9 mouse cellular contexts compared by ENCODE assay signal in genomic region chr12:26112166-26113019, GRCm38 (mm10).
DNase-seq lines count a peak whose midpoint lies in the region; ATAC-seq lines count a peak whose summit lies in the region.
"Had no signal": no experiment of that assay in that cellular context is flagged by ENCODE, and none has a peak within 500 bp of the region (broad histone marks: within the 10 kb centered on the region; RNA-seq: fewer than 3 reads in every experiment).

No protein-coding gene starts in this region.

- no peaks in the 10 kb centered on the region for H3K27me3 ChIP-seq in embryonic facial prominence, embryonic 13.5 days
- no peaks in the 10 kb centered on the region for H3K27me3 ChIP-seq in embryonic facial prominence, embryonic 10.5 days (replicated peaks; ENCODE audit: low read depth, poor library complexity, severe bottlenecking)
- no peaks in the 10 kb centered on the region for H3K27me3 ChIP-seq in heart, embryonic 10.5 days (ENCODE audit: insufficient read depth, poor library complexity, severe bottlenecking)

- DNase-seq in embryonic facial prominence, embryonic 10.5 days (ENCODE audit: low spot score) = no peak
- DNase-seq in right cerebral cortex, postnatal 14 days = peak; percentile 58
- no peak for DNase-seq in right cerebral cortex, adult 2 months (ENCODE audit: low spot score in 2 of 2)
- DNase-seq in heart, embryonic 10.5 days (ENCODE audit: low spot score) = peak; percentile 59
- peak; percentile 74 to 85 for DNase-seq in layer of hippocampus, postnatal 14 days (ENCODE audit: low spot score in 2 of 2)
- peak; percentile 61 for DNase-seq in urinary bladder, postnatal 14 days (ENCODE audit: low spot score)

- no peak; the same call in 1 of the 2 replicates for ATAC-seq in embryonic facial prominence, embryonic 13.5 days (ENCODE audit: insufficient number of reproducible peaks, insufficient read depth, low FRiP score, low TSS enrichment, low read depth)
- ATAC-seq in activated CD4-positive, CD25-positive, alpha-beta regulatory T cell, adult 4 months = no peak

- no peaks in the 10 kb centered on the region for H3K9me3 ChIP-seq in embryonic facial prominence, embryonic 13.5 days
- no peaks in the 10 kb centered on the region for H3K9me3 ChIP-seq in embryonic facial prominence, embryonic 10.5 days
- no peaks in the 10 kb centered on the region for H3K9me3 ChIP-seq in heart, embryonic 10.5 days
- H3K9me3 ChIP-seq: midbrain, embryonic 12.5 days had no signal

- 68% methylated on average over 8 of the region's 8 CpGs for WGBS in embryonic facial prominence, embryonic 13.5 days
- WGBS in embryonic facial prominence, embryonic 10.5 days = 84% methylated on average over 8 of the region's 8 CpGs
- 76% methylated on average over 8 of the region's 8 CpGs for WGBS in heart, embryonic 10.5 days

- no peaks in the 10 kb centered on the region for H3K36me3 ChIP-seq in embryonic facial prominence, embryonic 13.5 days
- no peaks in the 10 kb centered on the region for H3K36me3 ChIP-seq in embryonic facial prominence, embryonic 10.5 days (replicated peaks)
- no peaks in the 10 kb centered on the region for H3K36me3 ChIP-seq in heart, embryonic 10.5 days
- H3K36me3 ChIP-seq: midbrain, embryonic 12.5 days had no signal

- peaks cover 16% of the 10 kb centered on the region for H3K4me1 ChIP-seq in embryonic facial prominence, embryonic 13.5 days
- H3K4me1 ChIP-seq in embryonic facial prominence, embryonic 10.5 days = peaks cover 8% of the 10 kb centered on the region
- H3K4me1 ChIP-seq in heart, embryonic 10.5 days = no peaks in the 10 kb centered on the region

- peak overlapping the region; percentile 63 for H3K27ac ChIP-seq in embryonic facial prominence, embryonic 13.5 days
- H3K27ac ChIP-seq in embryonic facial prominence, embryonic 10.5 days (replicated peaks) = no peak overlapping the region; the same call in 1 of the 2 replicates
- H3K27ac ChIP-seq in heart, embryonic 10.5 days = no peak overlapping the region
- H3K27ac ChIP-seq: midbrain, embryonic 12.5 days had no signal

- H3K4me3 ChIP-seq in embryonic facial prominence, embryonic 13.5 days = no peak overlapping the region
- no peak overlapping the region for H3K4me3 ChIP-seq in embryonic facial prominence, embryonic 10.5 days
- H3K4me3 ChIP-seq in heart, embryonic 10.5 days = no peak overlapping the region
- H3K4me3 ChIP-seq: midbrain, embryonic 12.5 days had no signal

- H3K9ac ChIP-seq in embryonic facial prominence, embryonic 13.5 days = 0 out of 2 replicates have a peak overlapping the region, but pooled peaks have one; percentile 46
- H3K9ac ChIP-seq: midbrain, embryonic 12.5 days had no signal

- no peak overlapping the region for H3K4me2 ChIP-seq in embryonic facial prominence, embryonic 13.5 days
- H3K4me2 ChIP-seq: midbrain, embryonic 12.5 days had no signal

Comparison
In these comparisons a context has a peak if more than half of its experiments do, and no peak if none do; other contexts are left out.
1. DNase-seq: peak in right cerebral cortex, postnatal 14 days (single experiment), heart, embryonic 10.5 days (single experiment), layer of hippocampus, postnatal 14 days (2 of 2) and urinary bladder, postnatal 14 days (single experiment); none in embryonic facial prominence, embryonic 10.5 days (single experiment) and right cerebral cortex, adult 2 months (0 of 2).